Mouse (Mus musculus): ENCODE results near the gene Dstyk. TPM values are rescaled to one million over a fixed set of nuclear protein-coding genes. Genes with fewer than 3 reads are reported as not detected.
"Not testable (repeated sequence)": the region's sequence is repeated elsewhere in the genome, so short reads cannot be mapped to it uniquely, and the experiment has no call there.

Dstyk gene
- polyA plus RNA-seq, 1 experiment from 2014 or later, result 10.5 TPM

- H3K9me3 ChIP-seq (replicated peaks), result no peaks in the 10 kb centered on the region
- H3K9ac ChIP-seq, result no peak overlapping the region
- H3K27ac ChIP-seq, result no peak overlapping the region
- no peak overlapping the region for H3K4me3 ChIP-seq
- no peaks in the 10 kb centered on the region for H3K4me1 ChIP-seq
- H3K4me2 ChIP-seq, result no peak overlapping the region
- no peaks in the 10 kb centered on the region for H3K27me3 ChIP-seq
- H3K36me3 ChIP-seq (ENCODE audit: poor library complexity, severe bottlenecking), result peaks cover 30% of the 10 kb centered on the region
- ATAC-seq, result no peak
Measured at GRCm38 (mm10) chr1:132468926-132469325, 51.6 kb downstream of the Dstyk start.

- Histone ChIP-seq H3K4me2 (no peak overlapping the region), H3K27me3 (no peaks in the 10 kb centered on the region), H3K27ac (no peak overlapping the region), H3K4me1 (no peaks in the 10 kb centered on the region), H3K4me3 (no peak overlapping the region), H3K36me3 (ENCODE audit: poor library complexity, severe bottlenecking) (peaks cover 24% of the 10 kb centered on the region), H3K9ac (no peak overlapping the region), H3K9me3 (replicated peaks) (no peaks in the 10 kb centered on the region)
- 95% methylated on average over 7 of the region's 7 CpGs for WGBS
- ATAC-seq, result no peak
Measured at GRCm38 (mm10) chr1:132469519-132469918, 52.2 kb downstream of the Dstyk start.

GRCm38 (mm10) chr1:132470031-132470430 lies 52.7 kb downstream of the Dstyk start:
- H3K4me3 ChIP-seq; H3K9me3 ChIP-seq (replicated peaks); H3K27ac ChIP-seq; ATAC-seq; H3K4me2 ChIP-seq; H3K4me1 ChIP-seq; H3K9ac ChIP-seq; H3K27me3 ChIP-seq: not testable (repeated sequence)
- peaks cover 19% of the 10 kb centered on the region for H3K36me3 ChIP-seq (ENCODE audit: poor library complexity, severe bottlenecking)
- 94% methylated on average over 1 of the region's 1 CpGs for WGBS

- Histone ChIP-seq H3K4me3 (no peak overlapping the region), H3K36me3 (ENCODE audit: poor library complexity, severe bottlenecking) (peaks cover 10% of the 10 kb centered on the region), H3K4me2 (no peak overlapping the region), H3K27me3 (no peaks in the 10 kb centered on the region), H3K4me1 (peaks cover 6% of the 10 kb centered on the region), H3K9me3 (replicated peaks) (no peaks in the 10 kb centered on the region), H3K9ac (no peak overlapping the region), H3K27ac (no peak overlapping the region)
- ATAC-seq, result no peak
- 94% methylated on average over 2 of the region's 2 CpGs for WGBS
Measured at GRCm38 (mm10) chr1:132471032-132471431, 53.7 kb downstream of the Dstyk start.

GRCm38 (mm10) chr1:132471499-132471898 lies 54.1 kb downstream of the Dstyk start:
- ATAC-seq, result no peak
- H3K9ac ChIP-seq, result no peak overlapping the region
- H3K4me3 ChIP-seq, result no peak overlapping the region
- H3K9me3 ChIP-seq (replicated peaks), result no peaks in the 10 kb centered on the region
- peaks cover 7% of the 10 kb centered on the region for H3K36me3 ChIP-seq (ENCODE audit: poor library complexity, severe bottlenecking)
- no peak overlapping the region for H3K27ac ChIP-seq
- H3K4me2 ChIP-seq, result no peak overlapping the region
- WGBS, result 93% methylated on average over 5 of the region's 5 CpGs
- no peaks in the 10 kb centered on the region for H3K27me3 ChIP-seq
- H3K4me1 ChIP-seq, result peaks cover 11% of the 10 kb centered on the region

GRCm38 (mm10) chr1:132472537-132472936 lies 55.2 kb downstream of the Dstyk start:
- H3K4me2 ChIP-seq, result no peak overlapping the region
- no peaks in the 10 kb centered on the region for H3K9me3 ChIP-seq (replicated peaks)
- no peaks in the 10 kb centered on the region for H3K36me3 ChIP-seq (ENCODE audit: poor library complexity, severe bottlenecking)
- 60% methylated on average over 5 of the region's 5 CpGs for WGBS
- no peak overlapping the region for H3K9ac ChIP-seq
- H3K27me3 ChIP-seq, result no peaks in the 10 kb centered on the region
- no peak for ATAC-seq
- H3K4me1 ChIP-seq, result peaks cover 12% of the 10 kb centered on the region
- H3K4me3 ChIP-seq, result no peak overlapping the region
- no peak overlapping the region for H3K27ac ChIP-seq

- no peaks in the 10 kb centered on the region for H3K9me3 ChIP-seq (replicated peaks)
- ATAC-seq, result no peak
- WGBS, result 63% methylated on average over 1 of the region's 1 CpGs
- H3K9ac ChIP-seq, result no peak overlapping the region
- H3K27ac ChIP-seq, result no peak overlapping the region
- no peaks in the 10 kb centered on the region for H3K36me3 ChIP-seq (ENCODE audit: poor library complexity, severe bottlenecking)
- H3K4me2 ChIP-seq, result no peak overlapping the region
- H3K4me1 ChIP-seq, result peaks cover 30% of the 10 kb centered on the region
- no peaks in the 10 kb centered on the region for H3K27me3 ChIP-seq
- H3K4me3 ChIP-seq, result no peak overlapping the region
Measured at GRCm38 (mm10) chr1:132474496-132474895, 57.1 kb downstream of the Dstyk start.

DNA sequence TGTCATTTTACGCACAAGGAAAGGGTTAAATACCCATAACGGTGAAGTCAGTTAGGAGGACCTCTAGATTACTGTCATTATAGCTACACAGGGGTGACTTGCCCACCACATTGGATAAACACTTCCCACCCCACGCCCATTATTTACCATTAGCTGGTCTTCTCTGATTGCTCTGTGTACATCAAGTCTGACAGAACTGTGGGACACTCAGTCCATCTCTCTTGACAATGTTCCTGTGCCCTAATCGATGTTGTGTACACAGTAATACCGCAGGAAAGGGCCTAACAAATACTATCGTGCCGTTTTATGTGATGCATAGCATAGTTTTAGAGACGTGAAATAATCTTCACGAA lies 59.2 kb downstream of the Dstyk start:
- 6% methylated on average over 9 of the region's 9 CpGs for WGBS
- no peak; the same call in none of the 2 replicates for ATAC-seq
- H3K9me3 ChIP-seq (replicated peaks), result no peaks in the 10 kb centered on the region
- peak overlapping the region; percentile 92 for H3K4me3 ChIP-seq
- peak overlapping the region; percentile 15; the same call in 1 of the 2 replicates for H3K27ac ChIP-seq
- peaks cover 37% of the 10 kb centered on the region for H3K4me1 ChIP-seq
- no peaks in the 10 kb centered on the region for H3K36me3 ChIP-seq (ENCODE audit: poor library complexity, severe bottlenecking)
- peak overlapping the region; percentile 80 for H3K4me2 ChIP-seq
- H3K27me3 ChIP-seq, result no peaks in the 10 kb centered on the region
- H3K9ac ChIP-seq, result peak overlapping the region; percentile 86

DNA sequence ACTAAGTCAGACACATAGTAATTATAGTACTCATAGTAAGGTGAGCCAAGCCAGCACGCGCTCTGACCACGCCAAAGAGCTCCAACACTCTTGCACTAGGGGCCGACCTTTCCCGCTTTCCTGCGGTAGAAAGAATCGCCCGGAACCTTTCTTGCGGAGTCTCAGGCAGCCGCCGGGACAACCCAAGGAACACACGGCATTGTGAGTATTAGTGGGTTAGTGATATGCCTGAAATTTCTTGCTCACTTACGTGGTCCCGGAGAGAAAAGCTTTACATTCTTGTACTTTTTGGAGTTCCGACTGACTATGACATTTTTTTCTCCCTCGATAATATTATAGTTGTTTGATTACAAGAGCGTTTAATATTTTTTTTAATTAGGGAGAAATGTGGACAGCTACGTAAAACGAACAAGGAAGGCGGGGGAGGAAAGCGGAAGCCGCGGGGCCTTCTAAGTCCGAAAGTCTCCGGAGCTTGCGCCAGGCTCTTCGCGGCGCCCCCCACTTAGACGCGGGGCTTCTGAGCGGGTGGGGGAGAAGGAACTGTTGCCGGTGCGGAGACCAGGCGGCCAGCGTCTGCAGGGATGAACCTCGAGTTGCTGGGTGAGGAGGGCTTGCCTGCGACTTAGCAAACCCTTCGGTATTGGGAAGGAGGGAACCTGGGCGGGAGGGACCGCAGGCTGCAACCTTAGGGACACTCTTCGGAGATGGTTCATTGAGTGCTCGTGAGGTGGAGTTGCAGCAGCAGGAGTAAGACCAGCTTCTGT lies 59.8 kb downstream of the Dstyk start, which contains the start of gene Rbbp5:
Gene Rbbp5 (plus strand): TSS at position 438 of the 764 bp plus-strand sequence.
- peaks cover 38% of the 10 kb centered on the region for H3K4me1 ChIP-seq
- no peaks in the 10 kb centered on the region for H3K36me3 ChIP-seq (ENCODE audit: poor library complexity, severe bottlenecking)
- no peaks in the 10 kb centered on the region for H3K9me3 ChIP-seq (replicated peaks)
- ATAC-seq, result peak; percentile 93
- H3K4me2 ChIP-seq, result peak within 1 kb of the TSS; percentile 80
- no peaks in the 10 kb centered on the region for H3K27me3 ChIP-seq
- H3K27ac ChIP-seq, result peak within 1 kb of the TSS; percentile 80
- under 1% methylated on average over 42 of the region's 43 CpGs for WGBS
- peak within 1 kb of the TSS; percentile 86 for H3K9ac ChIP-seq
- H3K4me3 ChIP-seq, result peak within 1 kb of the TSS; percentile 92

GRCm38 (mm10) chr1:132479438-132479837 lies 62.1 kb downstream of the Dstyk start:
- no peaks in the 10 kb centered on the region for H3K9me3 ChIP-seq (replicated peaks)
- H3K9ac ChIP-seq, result no peak overlapping the region
- H3K4me1 ChIP-seq, result peaks cover 38% of the 10 kb centered on the region
- no peak overlapping the region for H3K27ac ChIP-seq
- H3K36me3 ChIP-seq (ENCODE audit: poor library complexity, severe bottlenecking), result 0 out of 2 replicates have a peak, but pooled peaks cover 2% of the 10 kb centered on the region
- no peaks in the 10 kb centered on the region for H3K27me3 ChIP-seq
- no peak overlapping the region for H3K4me3 ChIP-seq
- no peak for ATAC-seq
- no peak overlapping the region for H3K4me2 ChIP-seq
- WGBS, result 88% methylated on average over 1 of the region's 1 CpGs

DNA sequence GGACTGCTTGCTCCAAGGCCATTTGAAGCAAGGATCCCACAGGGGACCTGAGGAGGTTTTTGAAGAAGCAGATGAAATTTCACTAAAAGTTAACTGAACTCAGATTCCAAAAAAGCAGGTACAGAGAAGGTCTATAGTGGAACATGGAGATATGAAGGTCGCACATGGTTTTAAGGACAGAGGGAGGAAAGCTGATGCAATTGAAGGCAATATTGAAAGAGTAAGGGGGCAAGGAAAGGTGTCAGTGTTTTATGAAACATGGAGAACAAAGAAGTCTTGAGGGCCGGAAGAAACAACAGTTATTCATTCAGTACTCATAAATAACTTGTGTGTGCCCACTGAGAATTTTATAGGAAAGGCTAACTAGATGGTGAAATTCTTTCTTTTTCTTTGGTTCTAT lies 64.3 kb downstream of the Dstyk start:
- Histone ChIP-seq H3K9me3 (replicated peaks) (no peaks in the 10 kb centered on the region), H3K4me1 (peaks cover 26% of the 10 kb centered on the region), H3K4me2 (no peak overlapping the region), H3K36me3 (ENCODE audit: poor library complexity, severe bottlenecking) (peaks cover 18% of the 10 kb centered on the region), H3K9ac (no peak overlapping the region), H3K4me3 (no peak overlapping the region), H3K27ac (no peak overlapping the region), H3K27me3 (no peaks in the 10 kb centered on the region)
- no peak for ATAC-seq
- WGBS, result 91% methylated on average over 2 of the region's 2 CpGs

DNA sequence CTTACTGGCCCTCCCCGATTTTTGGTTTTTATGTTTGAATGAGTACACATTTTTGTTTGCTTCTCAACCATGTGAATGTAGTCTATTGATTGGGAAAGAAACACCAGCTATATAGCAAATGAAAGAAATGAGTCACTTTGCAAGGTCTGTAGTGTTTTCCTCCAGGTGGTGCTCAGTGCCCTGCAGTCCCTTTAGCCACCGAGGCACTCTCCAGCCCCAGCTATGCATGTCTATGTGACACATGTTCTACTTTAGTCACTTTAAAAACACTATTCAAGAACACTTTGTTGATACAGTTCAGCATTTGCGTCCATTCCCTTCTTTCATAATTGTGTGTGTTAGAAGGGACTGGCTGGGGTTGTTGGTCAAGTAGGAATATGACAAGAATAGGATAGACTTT lies 65.9 kb downstream of the Dstyk start:
- 90% methylated on average over 3 of the region's 3 CpGs for WGBS
- H3K4me2 ChIP-seq, result no peak overlapping the region
- H3K4me3 ChIP-seq, result no peak overlapping the region
- H3K9me3 ChIP-seq (replicated peaks), result no peaks in the 10 kb centered on the region
- H3K27ac ChIP-seq, result no peak overlapping the region
- H3K9ac ChIP-seq, result no peak overlapping the region
- no peak for ATAC-seq
- peaks cover 32% of the 10 kb centered on the region for H3K36me3 ChIP-seq (ENCODE audit: poor library complexity, severe bottlenecking)
- H3K27me3 ChIP-seq, result no peaks in the 10 kb centered on the region
- peaks cover 20% of the 10 kb centered on the region for H3K4me1 ChIP-seq

DNA sequence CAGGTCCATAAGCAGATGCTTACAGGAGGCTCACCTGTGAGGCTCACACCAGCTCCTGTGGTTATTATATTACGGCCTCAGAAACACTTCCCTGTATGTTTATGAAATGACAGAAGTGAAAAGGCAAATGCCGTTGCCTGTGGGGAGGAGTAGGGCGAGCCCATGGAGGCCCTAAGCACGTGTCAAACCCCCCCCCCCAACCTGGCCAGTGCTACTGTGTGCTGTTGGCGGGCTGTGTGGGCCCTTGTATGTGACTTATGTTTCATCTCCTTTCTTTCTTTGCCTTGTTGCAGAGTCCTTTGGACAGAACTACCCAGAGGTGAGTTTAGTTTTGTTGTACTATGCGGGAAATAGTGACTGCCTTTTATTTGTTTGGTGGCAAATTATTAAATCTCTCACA lies 66.4 kb downstream of the Dstyk start:
- Histone ChIP-seq H3K9ac (no peak overlapping the region), H3K4me1 (peaks cover 14% of the 10 kb centered on the region), H3K9me3 (replicated peaks) (no peaks in the 10 kb centered on the region), H3K4me2 (no peak overlapping the region), H3K36me3 (ENCODE audit: poor library complexity, severe bottlenecking) (peaks cover 37% of the 10 kb centered on the region), H3K27me3 (no peaks in the 10 kb centered on the region), H3K4me3 (no peak overlapping the region), H3K27ac (no peak overlapping the region)
- 87% methylated on average over 6 of the region's 6 CpGs for WGBS
- ATAC-seq, result no peak
